Mouse (Mus musculus) embryonic facial prominence, embryonic 14.5 days (tissue): Measurements from ENCODE around the gene Nipal1. TPM values are rescaled to one million over a fixed set of nuclear protein-coding genes. Genes with fewer than 3 reads are reported as not detected.
A peak's percentile ranks its signal among the peaks of the same experiment; 100 is the strongest.

Experiments used
- ATAC-seq: fragments of 200-750 bp; cut with Nextera tagmentation; 2 replicates; pipeline ENCODE4 v1.8.0; 2017; ENCODE audit warnings: low read depth, moderate number of reproducible peaks, moderate TSS enrichment
- DNase-seq: peaks from one replicate; pipeline ENCODE4 v3.0.0-alpha.2; 2015; ENCODE audit warnings: low spot score
- H3K27ac ChIP-seq: fragments of 300-500 bp; sonication (generic); replicated peaks from 2 replicates; pipeline ENCODE4 v1.5.1; 2014; ENCODE audit warnings: low read depth, mild to moderate bottlenecking, low read length, moderate library complexity
- H3K27me3 ChIP-seq: fragments of 300-500 bp; sonication (generic); replicated peaks from 2 replicates; pipeline ENCODE4 v1.6.1; 2014; ENCODE audit warnings: low read length; ENCODE audit not compliant: control insufficient read depth, insufficient read depth
- H3K36me3 ChIP-seq: fragments of 300-500 bp; sonication (generic); 2 replicates; pipeline ENCODE4 v1.6.1; 2014; ENCODE audit warnings: low read length, mixed read lengths; ENCODE audit not compliant: control insufficient read depth, insufficient read depth
- H3K4me1 ChIP-seq: fragments of 300-500 bp; sonication (generic); 2 replicates; pipeline ENCODE4 v1.6.1; 2014; ENCODE audit warnings: antibody characterized with exemption, low read length; ENCODE audit not compliant: control insufficient read depth, insufficient read depth
- H3K4me2 ChIP-seq: fragments of 300-500 bp; sonication (generic); 2 replicates; pipeline ENCODE4 v1.6.1; 2014; ENCODE audit warnings: low read depth, mild to moderate bottlenecking, low read length, moderate library complexity, mixed read lengths
- H3K4me3 ChIP-seq: fragments of 300-500 bp; sonication (generic); 2 replicates; pipeline ENCODE4 v1.5.1; 2014; ENCODE audit warnings: low read depth, mild to moderate bottlenecking, low read length
- H3K9ac ChIP-seq: fragments of 300-500 bp; sonication (generic); 2 replicates; pipeline ENCODE4 v1.6.1; 2014; ENCODE audit warnings: low read depth, mild to moderate bottlenecking, low read length, moderate library complexity, mixed read lengths
- H3K9me3 ChIP-seq: fragments of 300-500 bp; sonication (generic); 2 replicates; pipeline ENCODE4 v1.6.1; 2016; ENCODE audit warnings: low read length; ENCODE audit not compliant: control insufficient read depth
- WGBS: fragments of 180-500 bp; shearing (Covaris S2); extraction: QIAGEN DNeasy Blood & Tissue Kit; methylation state at CpG from one replicate; pipeline ENCODE4 v1.1.7; 2014; 5-methylcytosine and 5-hydroxymethylcytosine counted together
- polyA plus RNA-seq: library from polyadenylated mRNA; unstranded; fragments of >200 nt; fragmentation: Nextera tagmentation; extraction: Ambion mirVana; gene quantifications from 2 replicates; pipeline ENCODE4 v1.2.1, GENCODE M21; 2014

Nipal1 gene
- polyA plus RNA-seq, 1 experiment from 2014 or later: 2.0 TPM

DNA sequence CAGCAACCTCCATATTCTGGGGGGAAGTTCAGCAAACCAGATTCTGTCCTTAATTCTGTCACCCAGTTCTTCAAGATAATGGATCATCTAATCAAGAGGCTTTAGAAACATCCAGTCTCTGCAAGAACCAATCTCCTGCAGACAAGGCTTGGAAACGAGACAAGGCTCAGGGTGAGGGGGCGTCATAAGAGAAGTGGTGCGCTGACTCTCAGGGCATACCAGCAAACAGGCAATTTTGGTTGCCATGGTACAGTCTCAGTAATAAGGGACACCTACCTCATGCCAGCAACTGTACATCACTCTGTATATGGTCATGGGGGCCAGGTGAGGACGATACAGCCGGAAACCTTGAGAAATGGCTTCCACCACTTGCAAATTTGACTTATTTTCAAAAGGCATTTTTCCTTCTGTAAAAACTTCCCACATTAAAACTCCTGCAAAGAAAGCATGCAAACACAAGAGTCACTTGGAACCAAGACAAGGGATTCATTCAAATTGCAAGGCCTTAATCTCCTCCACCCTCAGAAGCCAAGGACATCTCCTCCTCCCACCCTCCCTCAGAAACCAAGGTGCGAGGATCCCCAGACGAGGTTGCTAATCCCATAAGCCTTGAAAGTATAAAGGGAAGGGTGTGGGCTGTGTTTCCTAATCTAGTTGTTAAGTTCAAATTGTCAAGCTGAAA is 51.4 kb downstream of the Nipal1 start:
- DNase-seq: no peak
- peak; percentile 50; the same call in 1 of the 2 replicates for ATAC-seq
- no peak overlapping the region for H3K27ac ChIP-seq
- no peak overlapping the region for H3K9ac ChIP-seq
- no peak overlapping the region for H3K4me2 ChIP-seq
- H3K4me3 ChIP-seq: no peak overlapping the region
- 62% methylated on average over 7 of the region's 7 CpGs for WGBS
- peaks cover 5% of the 10 kb centered on the region for H3K4me1 ChIP-seq
- no peaks in the 10 kb centered on the region for H3K36me3 ChIP-seq
- H3K27me3 ChIP-seq: no peaks in the 10 kb centered on the region
- H3K9me3 ChIP-seq: peaks cover 4% of the 10 kb centered on the region; the same call in 1 of the 2 replicates

GRCm38 (mm10) chr5:72699500-72699818 is 51.9 kb downstream of the Nipal1 start:
- Histone ChIP-seq H3K4me2 (no peak overlapping the region), H3K27ac (no peak overlapping the region), H3K9me3 (peaks cover 4% of the 10 kb centered on the region; the same call in 1 of the 2 replicates)

DNA sequence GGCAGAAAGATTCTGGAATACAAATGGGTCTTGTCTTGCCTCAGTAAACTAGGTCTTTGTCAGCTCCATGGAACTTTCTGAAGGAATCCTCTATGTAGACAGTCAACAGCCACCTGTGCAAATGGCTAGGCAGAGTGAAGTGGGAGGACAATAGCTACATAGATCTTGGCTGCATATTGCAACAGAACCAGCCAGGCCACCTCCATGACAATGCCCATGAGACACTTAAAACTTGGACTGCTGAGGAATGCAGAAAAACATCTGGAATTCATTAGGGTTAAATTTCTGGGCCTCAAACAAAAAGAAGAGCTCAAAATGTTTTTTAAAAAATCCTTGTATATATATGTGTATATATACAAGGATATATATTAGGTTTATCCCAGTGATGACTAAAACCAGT is 54.6 kb downstream of the Nipal1 start:
- Histone ChIP-seq H3K27me3 (no peaks in the 10 kb centered on the region), H3K4me3 (no peak overlapping the region), H3K27ac (no peak overlapping the region), H3K9me3 (peaks cover 13% of the 10 kb centered on the region; the same call in 1 of the 2 replicates), H3K4me1 (peaks cover 5% of the 10 kb centered on the region), H3K4me2 (no peak overlapping the region), H3K9ac (no peak overlapping the region), H3K36me3 (no peaks in the 10 kb centered on the region)
- no peak for ATAC-seq
- peak; percentile 64 for DNase-seq

More at GRCm38 (mm10) chr5:72699500-72699818, 51.9 kb downstream of the Nipal1 start:
- 59% methylated on average over 2 of the region's 2 CpGs for WGBS
- H3K4me1 ChIP-seq: peaks cover 5% of the 10 kb centered on the region
- no peaks in the 10 kb centered on the region for H3K36me3 ChIP-seq
- H3K4me3 ChIP-seq: no peak overlapping the region
- DNase-seq (peak; percentile 47), ATAC-seq (no peak)
- no peaks in the 10 kb centered on the region for H3K27me3 ChIP-seq
- H3K9ac ChIP-seq: no peak overlapping the region

GRCm38 (mm10) chr5:72706095-72706494 is 58.5 kb downstream of the Nipal1 start:
- 32% methylated on average over 10 of the region's 10 CpGs for WGBS
- ATAC-seq: peak; percentile 79; the same call in 1 of the 2 replicates
- peaks cover 13% of the 10 kb centered on the region; the same call in 1 of the 2 replicates for H3K9me3 ChIP-seq
- no peaks in the 10 kb centered on the region for H3K36me3 ChIP-seq
- H3K9ac ChIP-seq: no peak overlapping the region
- DNase-seq: peak; percentile 61
- H3K4me3 ChIP-seq: no peak overlapping the region
- no peak overlapping the region for H3K27ac ChIP-seq
- no peaks in the 10 kb centered on the region for H3K4me1 ChIP-seq
- H3K4me2 ChIP-seq: peak overlapping the region; percentile 20; the same call in 1 of the 2 replicates
- no peaks in the 10 kb centered on the region for H3K27me3 ChIP-seq

DNA sequence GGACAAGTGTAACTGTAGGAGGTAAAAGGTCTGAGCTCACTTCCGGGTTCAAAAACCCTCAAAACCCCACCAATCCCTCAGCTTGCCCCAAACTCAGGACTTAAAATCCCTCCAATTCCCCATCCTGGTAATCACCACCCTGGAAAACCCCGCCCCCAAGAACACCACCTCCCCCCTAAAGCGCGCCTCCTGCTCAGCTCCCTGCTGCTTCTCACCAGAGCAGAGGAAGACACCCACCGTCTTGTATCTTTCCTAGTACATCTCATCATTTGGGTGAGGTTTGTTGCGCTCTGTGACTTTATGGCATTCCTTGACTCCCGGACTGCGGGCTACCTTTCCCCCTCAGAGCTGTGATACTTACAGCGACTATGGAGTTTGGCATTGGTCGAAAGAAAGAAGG is 59.1 kb downstream of the Nipal1 start:
- Histone ChIP-seq H3K27ac (no peak overlapping the region), H3K36me3 (no peaks in the 10 kb centered on the region), H3K4me2 (peak overlapping the region; percentile 20; the same call in 1 of the 2 replicates), H3K9ac (no peak overlapping the region), H3K9me3 (peaks cover 9% of the 10 kb centered on the region; the same call in 1 of the 2 replicates), H3K27me3 (no peaks in the 10 kb centered on the region), H3K4me1 (no peaks in the 10 kb centered on the region), H3K4me3 (no peak overlapping the region)
- 57% methylated on average over 10 of the region's 10 CpGs for WGBS
- no peak for DNase-seq
- ATAC-seq: no peak

DNA sequence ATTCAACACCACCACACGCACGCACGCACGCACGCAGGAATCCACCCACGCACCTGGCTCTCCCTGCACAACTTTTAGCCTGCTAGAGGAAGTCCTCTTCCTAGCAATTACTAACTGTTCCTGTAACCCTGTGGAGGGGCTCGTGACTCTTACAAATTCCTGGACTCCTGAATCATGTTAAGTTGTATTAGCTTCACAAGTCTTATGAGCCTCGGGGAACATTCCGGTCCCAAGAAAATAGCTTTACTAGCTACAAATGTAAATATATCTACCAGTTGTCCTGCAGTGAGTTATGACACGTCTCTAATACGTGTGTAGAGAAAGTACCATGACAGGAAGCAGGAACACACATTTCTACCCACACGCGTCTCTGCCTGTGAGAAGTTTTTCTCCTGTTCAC is 61.9 kb downstream of the Nipal1 start:
- Histone ChIP-seq H3K4me1 (no peaks in the 10 kb centered on the region), H3K36me3 (no peaks in the 10 kb centered on the region), H3K9me3 (0 out of 2 replicates have a peak, but pooled peaks cover 9% of the 10 kb centered on the region), H3K4me2 (no peak overlapping the region), H3K27me3 (no peaks in the 10 kb centered on the region), H3K9ac (no peak overlapping the region), H3K27ac (no peak overlapping the region), H3K4me3 (no peak overlapping the region)
- no peak for DNase-seq
- 60% methylated on average over 13 of the region's 13 CpGs for WGBS
- no peak for ATAC-seq

GRCm38 (mm10) chr5:72709976-72710375 is 62.4 kb downstream of the Nipal1 start:
- no peaks in the 10 kb centered on the region for H3K27me3 ChIP-seq
- H3K9me3 ChIP-seq: 0 out of 2 replicates have a peak, but pooled peaks cover 5% of the 10 kb centered on the region
- no peak overlapping the region for H3K9ac ChIP-seq
- 87% methylated on average over 9 of the region's 9 CpGs for WGBS
- no peaks in the 10 kb centered on the region for H3K36me3 ChIP-seq
- H3K27ac ChIP-seq: no peak overlapping the region
- no peak overlapping the region for H3K4me2 ChIP-seq
- no peak for DNase-seq
- no peak for ATAC-seq
- H3K4me1 ChIP-seq: no peaks in the 10 kb centered on the region
- H3K4me3 ChIP-seq: no peak overlapping the region

DNA sequence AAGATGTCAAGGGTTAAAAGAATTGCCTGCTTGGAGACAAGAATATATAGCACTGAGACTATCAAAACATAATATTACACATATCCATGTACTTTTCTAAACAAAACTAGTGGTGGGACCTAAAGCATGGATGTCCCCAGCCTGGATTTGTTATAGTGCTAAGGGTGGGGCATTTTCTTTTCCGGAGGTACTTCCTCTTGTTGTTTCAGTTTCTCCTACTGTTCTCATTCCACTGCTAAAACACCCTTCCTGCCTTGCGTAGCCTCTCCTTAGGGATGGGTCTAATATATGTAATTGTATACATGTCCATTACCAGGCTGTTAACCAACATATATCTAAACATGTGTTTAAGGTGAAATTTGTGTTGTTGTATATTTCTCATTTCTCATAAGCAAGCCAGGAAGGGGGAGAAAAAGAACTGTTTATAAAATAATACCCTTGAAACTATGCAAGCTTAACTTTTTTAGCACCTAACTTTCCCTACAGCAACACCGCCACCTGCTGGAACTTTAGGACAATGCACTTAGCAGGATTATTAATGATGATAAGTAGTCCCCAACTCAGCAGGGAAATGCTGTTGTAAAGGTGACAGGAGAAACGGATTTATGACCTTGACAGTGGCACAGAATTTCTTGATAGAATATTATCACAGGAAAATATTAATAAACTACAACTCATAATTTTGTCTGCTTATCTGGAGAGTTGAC is 63.1 kb downstream of the Nipal1 start:
- DNase-seq (peak; percentile 65), ATAC-seq (no peak)
- H3K27me3 ChIP-seq: no peaks in the 10 kb centered on the region
- no peaks in the 10 kb centered on the region for H3K4me1 ChIP-seq
- no peak overlapping the region for H3K9ac ChIP-seq
- H3K27ac ChIP-seq: no peak overlapping the region
- 29% methylated on average over 4 of the region's 4 CpGs for WGBS
- no peak overlapping the region for H3K4me2 ChIP-seq
- H3K36me3 ChIP-seq: no peaks in the 10 kb centered on the region
- H3K4me3 ChIP-seq: no peak overlapping the region
- no peaks in the 10 kb centered on the region for H3K9me3 ChIP-seq
